Comparison of ENCODE assay signal across 19 mouse cellular contexts in genomic region chr1:130427175-130427853, GRCm38 (mm10). TPM values are rescaled to one million over a fixed set of nuclear protein-coding genes. Genes with fewer than 3 reads are reported as not detected.
A peak's percentile ranks its signal among the peaks of the same experiment; 100 is the strongest.
DNase-seq lines count a peak whose midpoint lies in the region; ATAC-seq and TF ChIP-seq lines count a peak whose summit lies in the region.
"Not testable (repeated sequence)": the region's sequence is repeated elsewhere in the genome, so short reads cannot be mapped to it uniquely, and the experiment has no call there.
"Had no signal": no experiment of that assay in that cellular context is flagged by ENCODE, and none has a peak within 500 bp of the region (broad histone marks: within the 10 kb centered on the region; RNA-seq: fewer than 3 reads in every experiment).

No protein-coding gene starts in this region.

- 68% methylated on average over 3 of the region's 3 CpGs for WGBS in embryonic facial prominence, embryonic 14.5 days
- 33% methylated on average over 2 of the region's 3 CpGs for WGBS in intestine, embryonic 16.5 days
- 27% methylated on average over 3 of the region's 3 CpGs for WGBS in kidney, embryonic 15.5 days
- 19% methylated on average over 2 of the region's 3 CpGs for WGBS in lung, embryonic 14.5 days
- WGBS in lung, postnatal 0 days: 29% methylated on average over 2 of the region's 3 CpGs
- WGBS in stomach, embryonic 16.5 days: 14% methylated on average over 2 of the region's 3 CpGs

- TF ChIP-seq EP300 in lung, postnatal 0 days (IDR thresholded peaks at IDR 0.05): not testable (repeated sequence)

- not testable (repeated sequence) for H3K27me3 ChIP-seq in embryonic facial prominence, embryonic 14.5 days (replicated peaks; ENCODE audit: control insufficient read depth, insufficient read depth, low read length); intestine, embryonic 16.5 days (replicated peaks; ENCODE audit: control insufficient read depth, insufficient read depth, low read length); kidney, embryonic 15.5 days; lung, embryonic 14.5 days (ENCODE audit: insufficient read depth, low read length); lung, postnatal 0 days (replicated peaks; ENCODE audit: insufficient read depth, low read length); stomach, embryonic 16.5 days (ENCODE audit: control insufficient read depth, insufficient read depth, low read length)

- H3K36me3 ChIP-seq in embryonic facial prominence, embryonic 14.5 days (ENCODE audit: control insufficient read depth, insufficient read depth, low read length); intestine, embryonic 16.5 days (ENCODE audit: control insufficient read depth, insufficient read depth, low read length); kidney, embryonic 15.5 days; lung, embryonic 14.5 days (ENCODE audit: insufficient read depth); lung, postnatal 0 days (ENCODE audit: insufficient read depth, low read length); stomach, embryonic 16.5 days (ENCODE audit: control insufficient read depth, insufficient read depth, low read length): not testable (repeated sequence)

- not testable (repeated sequence) for H3K27ac ChIP-seq in embryonic facial prominence, embryonic 14.5 days (replicated peaks; ENCODE audit: low read depth, low read length); intestine, embryonic 16.5 days (ENCODE audit: low read length); kidney, embryonic 15.5 days; lung, embryonic 14.5 days (ENCODE audit: low read depth); lung, postnatal 0 days (ENCODE audit: low read length); stomach, embryonic 16.5 days (ENCODE audit: low read length)

- not testable (repeated sequence) for H3K4me2 ChIP-seq in embryonic facial prominence, embryonic 14.5 days (ENCODE audit: low read depth, low read length); intestine, embryonic 16.5 days (ENCODE audit: low read depth, low read length); kidney, embryonic 15.5 days; lung, embryonic 14.5 days; lung, postnatal 0 days (replicated peaks; ENCODE audit: low read depth, low read length); stomach, embryonic 16.5 days (ENCODE audit: low read depth, low read length)

- not testable (repeated sequence) for H3K4me3 ChIP-seq in embryonic facial prominence, embryonic 14.5 days (ENCODE audit: low read depth, low read length); intestine, embryonic 16.5 days (ENCODE audit: low read length); kidney, embryonic 15.5 days (replicated peaks); lung, embryonic 14.5 days (ENCODE audit: low read depth, low read length); lung, postnatal 0 days (ENCODE audit: low read depth, low read length); stomach, embryonic 16.5 days (replicated peaks; ENCODE audit: low read length)

- ATAC-seq in embryonic facial prominence, embryonic 14.5 days (ENCODE audit: low read depth): peak; percentile 32; the same call in 1 of the 2 replicates
- ATAC-seq in intestine, embryonic 16.5 days: peak; percentile 77
- peak; percentile 73 for ATAC-seq in kidney, embryonic 15.5 days (replicated peaks; ENCODE audit: low FRiP score)
- peak; percentile 83 for ATAC-seq in lung, embryonic 14.5 days (ENCODE audit: insufficient read depth)
- peak; percentile 57 for ATAC-seq in lung, postnatal 0 days
- ATAC-seq in stomach, embryonic 16.5 days (ENCODE audit: insufficient read depth, low FRiP score): peak; percentile 85

- H3K9ac ChIP-seq in embryonic facial prominence, embryonic 14.5 days (ENCODE audit: low read depth, low read length); intestine, embryonic 16.5 days (ENCODE audit: low read depth, low read length); kidney, embryonic 15.5 days; lung, embryonic 14.5 days; lung, postnatal 0 days (replicated peaks; ENCODE audit: low read depth); stomach, embryonic 16.5 days (ENCODE audit: low read length): not testable (repeated sequence)

- H3K4me1 ChIP-seq in embryonic facial prominence, embryonic 14.5 days (ENCODE audit: control insufficient read depth, insufficient read depth, low read length); intestine, embryonic 16.5 days (ENCODE audit: control insufficient read depth, insufficient read depth, low read length); kidney, embryonic 15.5 days; lung, embryonic 14.5 days (ENCODE audit: insufficient read depth); lung, postnatal 0 days (ENCODE audit: insufficient read depth, low read depth, low read length); stomach, embryonic 16.5 days (ENCODE audit: control insufficient read depth, insufficient read depth, low read length): not testable (repeated sequence)

- not testable (repeated sequence) for H3K9me3 ChIP-seq in embryonic facial prominence, embryonic 14.5 days (ENCODE audit: control insufficient read depth, low read length); intestine, embryonic 16.5 days (ENCODE audit: control insufficient read depth, low read length); kidney, embryonic 15.5 days (replicated peaks); lung, embryonic 14.5 days (ENCODE audit: low read depth, low read length); lung, postnatal 0 days (ENCODE audit: low read length); stomach, embryonic 16.5 days (replicated peaks; ENCODE audit: control insufficient read depth, low read length)

- DNase-seq in embryonic facial prominence, embryonic 14.5 days (ENCODE audit: low spot score): not testable (repeated sequence)
- peak; percentile 47 for DNase-seq in lung, embryonic 14.5 days
- DNase-seq in lung, postnatal 0 days (ENCODE audit: low spot score): peak; percentile 35

- not testable (repeated sequence) for TF ChIP-seq CTCF in lung, embryonic 14.5 days (IDR thresholded peaks at IDR 0.05; ENCODE audit: low read depth); lung, postnatal 0 days (IDR thresholded peaks at IDR 0.05)

RNA-seq across cellular contexts. Expression of gene Cd55b, which starts 4.5 kb away (rescaled TPM):
- polyA plus RNA-seq in embryonic facial prominence, embryonic 14.5 days (2014; fragmentation: Nextera tagmentation; extraction: Ambion mirVana): 0.38 TPM in 1 of 2 replicates, not detected in the other
- polyA plus RNA-seq in intestine, embryonic 16.5 days (2015; fragmentation: Nextera tagmentation; extraction: Ambion mirVana): not detected in 2 replicates
- polyA plus RNA-seq in kidney, embryonic 15.5 days (2015; fragmentation: Nextera tagmentation; extraction: Ambion mirVana): not detected in 2 replicates
- 0.54 TPM in 1 of 2 replicates, not detected in the other for polyA plus RNA-seq in lung, embryonic 14.5 days (2014; fragmentation: Nextera tagmentation; extraction: Ambion mirVana)
- 0.98 and 1.5 TPM in 2 replicates for polyA plus RNA-seq in lung, postnatal 0 days (2015; fragmentation: Nextera tagmentation; extraction: Ambion mirVana)
- 0.21 and 0.29 TPM in 2 replicates for polyA plus RNA-seq in stomach, embryonic 16.5 days (2015; fragmentation: Nextera tagmentation; extraction: Ambion mirVana)
- polyA plus RNA-seq: activated CD4-positive, CD25-positive, alpha-beta regulatory T cell, adult 4 months; brain, embryonic 14.5 days; cortical plate, adult 2 months; embryonic facial prominence, embryonic 10.5 days; embryonic facial prominence, embryonic 13.5 days; forebrain, embryonic 10.5 days; forebrain, embryonic 13.5 days; forebrain, embryonic 16.5 days; heart, adult 2 months; heart, embryonic 10.5 days; heart, embryonic 13.5 days; hindbrain, embryonic 11.5 days; hindbrain, embryonic 14.5 days had no signal

RNA-seq across cellular contexts. Expression of gene Cd55, which starts 35.2 kb away (rescaled TPM):
- 23.6 and 23.8 TPM in 2 replicates for polyA plus RNA-seq in embryonic facial prominence, embryonic 14.5 days (2014; fragmentation: Nextera tagmentation; extraction: Ambion mirVana)
- polyA plus RNA-seq in intestine, embryonic 16.5 days (2015; fragmentation: Nextera tagmentation; extraction: Ambion mirVana): 22.6 and 22.9 TPM in 2 replicates
- 15.6 and 16.3 TPM in 2 replicates for polyA plus RNA-seq in kidney, embryonic 15.5 days (2015; fragmentation: Nextera tagmentation; extraction: Ambion mirVana)
- polyA plus RNA-seq in lung, embryonic 14.5 days (2014; fragmentation: Nextera tagmentation; extraction: Ambion mirVana): 21.9 and 24.9 TPM in 2 replicates
- polyA plus RNA-seq in lung, postnatal 0 days (2015; fragmentation: Nextera tagmentation; extraction: Ambion mirVana): 50.9 and 57.7 TPM in 2 replicates
- 53.9 and 55.3 TPM in 2 replicates for polyA plus RNA-seq in stomach, embryonic 16.5 days (2015; fragmentation: Nextera tagmentation; extraction: Ambion mirVana)

Comparison
In these comparisons a context has a peak if more than half of its experiments do, and no peak if none do; other contexts are left out.
1. ATAC-seq: peak in every context shown above with its lines; median percentile 85 in stomach, embryonic 16.5 days; 83 in lung, embryonic 14.5 days; 77 in intestine, embryonic 16.5 days; 73 in kidney, embryonic 15.5 days; 57 in lung, postnatal 0 days; 32 in embryonic facial prominence, embryonic 14.5 days.